Mouse (Mus musculus) testis, adult 2 months (tissue): ENCODE measurements at regions not wholly inside any gene's neighbourhood (a gene's known extent, or its start where the extent isn't known, plus 50 kb on each side); places are given as distances from the start of the nearest gene placed in this dataset.

ENCODE experiments used
- CTCF ChIP-seq: fragments of 200-500 bp; IDR thresholded peaks from 2 replicates; pipeline ENCODE4 v1.5.1; 2012; ENCODE audit warnings: low read depth, mild to moderate bottlenecking, inconsistent platforms, low read length, moderate library complexity; ENCODE audit not compliant: control insufficient read depth, insufficient read depth, insufficient replicate concordance
- POLR2A ChIP-seq: fragments of 200-500 bp; IDR thresholded peaks from 2 replicates; pipeline ENCODE4 v1.6.1; 2012; ENCODE audit warnings: low read depth, mild to moderate bottlenecking, inconsistent platforms, low read length, moderate library complexity; ENCODE audit not compliant: control insufficient read depth

DNA sequence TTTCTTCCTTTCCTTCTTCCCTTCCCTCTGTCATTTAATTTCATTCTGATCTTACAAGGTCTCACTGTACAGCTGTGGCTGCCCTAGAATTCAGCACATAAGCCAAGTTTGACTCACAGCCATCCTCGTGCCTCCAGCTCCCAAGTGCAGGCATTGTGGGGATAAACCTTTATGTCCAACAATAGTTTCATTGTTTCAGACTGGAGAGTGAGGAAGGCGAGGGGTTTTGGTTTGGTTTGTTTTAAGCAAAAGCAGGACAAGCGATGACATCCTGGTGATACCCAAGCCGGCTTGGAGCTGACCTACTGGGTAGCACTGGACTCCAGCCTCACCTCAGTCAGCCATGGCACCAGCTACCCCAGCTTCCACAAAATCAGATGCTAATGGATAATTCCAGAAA, 1603.5 kb upstream of the Gulo start:
- TF ChIP-seq POLR2A (no peak), CTCF (no peak)
